Mouse (Mus musculus) testis, adult 2 months (tissue): ENCODE measurements around the gene Rpl26.

ENCODE experiments used
- CTCF ChIP-seq: fragments of 200-500 bp; IDR thresholded peaks from 2 replicates; pipeline ENCODE4 v1.5.1; 2012; ENCODE audit warnings: low read depth, mild to moderate bottlenecking, inconsistent platforms, low read length, moderate library complexity; ENCODE audit not compliant: control insufficient read depth, insufficient read depth, insufficient replicate concordance
- POLR2A ChIP-seq: fragments of 200-500 bp; IDR thresholded peaks from 2 replicates; pipeline ENCODE4 v1.6.1; 2012; ENCODE audit warnings: low read depth, mild to moderate bottlenecking, inconsistent platforms, low read length, moderate library complexity; ENCODE audit not compliant: control insufficient read depth

GRCm38 (mm10) chr11:68862260-68862659 lies 39.1 kb upstream of the Rpl26 start:
- TF ChIP-seq CTCF (no peak), POLR2A (no peak)
